Mouse (Mus musculus) intestine, embryonic 16.5 days (tissue): ENCODE measurements at regions not wholly inside any gene's neighbourhood (a gene's known extent, or its start where the extent isn't known, plus 50 kb on each side); places are given as distances from the start of the nearest gene placed in this dataset.
A peak's percentile ranks its signal among the peaks of the same experiment; 100 is the strongest.

ENCODE experiments used
- ATAC-seq: fragments of 200-750 bp; cut with Nextera tagmentation; 2 replicates; pipeline ENCODE4 v1.8.0; 2017; ENCODE audit warnings: moderate TSS enrichment, moderate library complexity
- H3K27ac ChIP-seq: fragments of 300-500 bp; sonication (generic); 2 replicates; pipeline ENCODE4 v1.5.1; 2014; ENCODE audit warnings: mild to moderate bottlenecking, low read length
- H3K27me3 ChIP-seq: fragments of 300-500 bp; sonication (generic); replicated peaks from 2 replicates; pipeline ENCODE4 v1.6.1; 2014; ENCODE audit warnings: low read length, control low read depth, mixed read lengths; ENCODE audit not compliant: control insufficient read depth, insufficient read depth
- H3K36me3 ChIP-seq: fragments of 300-500 bp; sonication (generic); 2 replicates; pipeline ENCODE4 v1.6.1; 2014; ENCODE audit warnings: low read length, control low read depth; ENCODE audit not compliant: control insufficient read depth, insufficient read depth
- H3K4me1 ChIP-seq: fragments of 300-500 bp; sonication (generic); 2 replicates; pipeline ENCODE4 v1.6.1; 2014; ENCODE audit warnings: low read length, control low read depth, mixed read lengths; ENCODE audit not compliant: control insufficient read depth, insufficient read depth
- H3K4me2 ChIP-seq: fragments of 300-500 bp; sonication (generic); 2 replicates; pipeline ENCODE4 v1.6.1; 2014; ENCODE audit warnings: low read depth, low read length, control low read depth
- H3K4me3 ChIP-seq: fragments of 300-500 bp; sonication (generic); 2 replicates; pipeline ENCODE4 v1.5.1; 2014; ENCODE audit warnings: mild to moderate bottlenecking, low read length
- H3K9ac ChIP-seq: fragments of 300-500 bp; sonication (generic); 2 replicates; pipeline ENCODE4 v1.6.1; 2014; ENCODE audit warnings: low read depth, low read length
- H3K9me3 ChIP-seq: fragments of 300-500 bp; sonication (generic); 2 replicates; pipeline ENCODE4 v1.6.1; 2016; ENCODE audit warnings: low read length, control low read depth; ENCODE audit not compliant: control insufficient read depth
- WGBS: fragments of 180-500 bp; shearing (Covaris S2); extraction: QIAGEN DNeasy Blood & Tissue Kit; methylation state at CpG from one replicate; pipeline ENCODE4 v1.1.7; 2014; 5-methylcytosine and 5-hydroxymethylcytosine counted together

GRCm38 (mm10) chr3:100751211-100751610 lies 65.9 kb upstream of the Man1a2 start:
- 75% methylated on average over 1 of the region's 1 CpGs for WGBS
- ATAC-seq, result no peak

GRCm38 (mm10) chr3:100748727-100749126 lies 63.4 kb upstream of the Man1a2 start:
- Histone ChIP-seq H3K4me1 (no peaks in the 10 kb centered on the region), H3K27ac (no peak overlapping the region), H3K4me2 (no peak overlapping the region), H3K9me3 (no peaks in the 10 kb centered on the region), H3K36me3 (no peaks in the 10 kb centered on the region), H3K9ac (no peak overlapping the region), H3K27me3 (no peaks in the 10 kb centered on the region), H3K4me3 (no peak overlapping the region)
- 87% methylated on average over 6 of the region's 6 CpGs for WGBS
- ATAC-seq, result no peak

More at GRCm38 (mm10) chr3:100751211-100751610, 65.9 kb upstream of the Man1a2 start:
- Histone ChIP-seq H3K4me1 (no peaks in the 10 kb centered on the region), H3K36me3 (no peaks in the 10 kb centered on the region), H3K27me3 (no peaks in the 10 kb centered on the region), H3K9me3 (no peaks in the 10 kb centered on the region), H3K4me2 (no peak overlapping the region), H3K4me3 (no peak overlapping the region), H3K27ac (no peak overlapping the region), H3K9ac (no peak overlapping the region)

GRCm38 (mm10) chr3:100748309-100748691 lies 63.0 kb upstream of the Man1a2 start:
- 87% methylated on average over 2 of the region's 2 CpGs for WGBS
- no peaks in the 10 kb centered on the region for H3K4me1 ChIP-seq

GRCm38 (mm10) chr3:100747421-100748308 lies 62.4 kb upstream of the Man1a2 start:
- Histone ChIP-seq H3K4me2 (no peak overlapping the region), H3K9ac (no peak overlapping the region), H3K4me3 (no peak overlapping the region), H3K27me3 (no peaks in the 10 kb centered on the region), H3K27ac (peak overlapping the region; percentile 8; the same call in 1 of the 2 replicates), H3K4me1 (no peaks in the 10 kb centered on the region), H3K36me3 (no peaks in the 10 kb centered on the region), H3K9me3 (no peaks in the 10 kb centered on the region)
- 51% methylated on average over 15 of the region's 15 CpGs for WGBS
- ATAC-seq, result 0 out of 2 replicates have a peak, but pooled peaks have one; percentile 52

More at GRCm38 (mm10) chr3:100748309-100748691, 63.0 kb upstream of the Man1a2 start:
- Histone ChIP-seq H3K36me3 (no peaks in the 10 kb centered on the region), H3K9ac (no peak overlapping the region), H3K4me2 (no peak overlapping the region), H3K9me3 (no peaks in the 10 kb centered on the region), H3K27me3 (no peaks in the 10 kb centered on the region), H3K27ac (no peak overlapping the region), H3K4me3 (no peak overlapping the region)
- no peak for ATAC-seq

- WGBS, result 72% methylated on average over 7 of the region's 7 CpGs
- ATAC-seq, result no peak
- no peaks in the 10 kb centered on the region for H3K9me3 ChIP-seq
- H3K36me3 ChIP-seq, result no peaks in the 10 kb centered on the region
- no peaks in the 10 kb centered on the region for H3K27me3 ChIP-seq
- H3K4me1 ChIP-seq, result no peaks in the 10 kb centered on the region
- no peak overlapping the region for H3K4me2 ChIP-seq
- H3K27ac ChIP-seq, result no peak overlapping the region
- H3K4me3 ChIP-seq, result no peak overlapping the region
- H3K9ac ChIP-seq, result no peak overlapping the region
Measured at GRCm38 (mm10) chr3:100737660-100738059, 52.4 kb upstream of the Man1a2 start.

GRCm38 (mm10) chr3:100736539-100736938 lies 51.2 kb upstream of the Man1a2 start:
- WGBS, result 81% methylated on average over 3 of the region's 3 CpGs
- no peaks in the 10 kb centered on the region for H3K27me3 ChIP-seq
- no peak overlapping the region for H3K27ac ChIP-seq
- H3K4me2 ChIP-seq, result no peak overlapping the region
- H3K9me3 ChIP-seq, result no peaks in the 10 kb centered on the region
- no peak overlapping the region for H3K9ac ChIP-seq
- H3K4me1 ChIP-seq, result no peaks in the 10 kb centered on the region
- no peak for ATAC-seq
- H3K36me3 ChIP-seq, result no peaks in the 10 kb centered on the region
- H3K4me3 ChIP-seq, result no peak overlapping the region
